ENCODE assay signal across 19 mouse cellular contexts in genomic region chr17:84497972-84498604, GRCm38 (mm10). TPM values are rescaled to one million over a fixed set of nuclear protein-coding genes. Genes with fewer than 3 reads are reported as not detected.
DNase-seq lines count a peak whose midpoint lies in the region; ATAC-seq and TF ChIP-seq lines count a peak whose summit lies in the region.
"Had no signal": no experiment of that assay in that cellular context is flagged by ENCODE, and none has a peak within 500 bp of the region (broad histone marks: within the 10 kb centered on the region; RNA-seq: fewer than 3 reads in every experiment).

No protein-coding gene starts in this region.

- peak overlapping the region; percentile 35; the same call in 1 of the 2 replicates for H3K27ac ChIP-seq in embryonic facial prominence, embryonic 14.5 days (replicated peaks; ENCODE audit: low read depth, low read length)
- H3K27ac ChIP-seq in embryonic facial prominence, embryonic 10.5 days (replicated peaks) = no peak overlapping the region
- peak overlapping the region; percentile 79 for H3K27ac ChIP-seq in kidney, embryonic 15.5 days
- H3K27ac ChIP-seq in kidney, adult 2 months (ENCODE audit: insufficient read depth, low read depth, low read length) = no peak overlapping the region; the same call in 1 of the 2 replicates
- no peak overlapping the region for H3K27ac ChIP-seq in midbrain, embryonic 11.5 days (ENCODE audit: low read depth, low read length)
- no peak overlapping the region for H3K27ac ChIP-seq in midbrain, embryonic 14.5 days (replicated peaks; ENCODE audit: low read depth, low read length)
- H3K27ac ChIP-seq in stomach, postnatal 0 days (replicated peaks) = peak overlapping the region; percentile 76; the same call in 1 of the 2 replicates
- H3K27ac ChIP-seq: forebrain, embryonic 13.5 days; heart, embryonic 10.5 days; hindbrain, embryonic 13.5 days; liver, embryonic 14.5 days had no signal

- no peak overlapping the region for H3K9ac ChIP-seq in embryonic facial prominence, embryonic 14.5 days (ENCODE audit: low read depth, low read length)
- no peak overlapping the region for H3K9ac ChIP-seq in kidney, embryonic 15.5 days
- no peak overlapping the region for H3K9ac ChIP-seq in midbrain, embryonic 11.5 days (ENCODE audit: low read length)
- H3K9ac ChIP-seq in midbrain, embryonic 14.5 days (replicated peaks; ENCODE audit: low read length) = no peak overlapping the region
- no peak overlapping the region for H3K9ac ChIP-seq in stomach, postnatal 0 days (ENCODE audit: low read length)
- H3K9ac ChIP-seq: forebrain, embryonic 13.5 days; hindbrain, embryonic 13.5 days; liver, embryonic 14.5 days; lung, embryonic 15.5 days had no signal

- H3K36me3 ChIP-seq in embryonic facial prominence, embryonic 14.5 days (ENCODE audit: control insufficient read depth, insufficient read depth, low read length) = no peaks in the 10 kb centered on the region
- no peaks in the 10 kb centered on the region for H3K36me3 ChIP-seq in embryonic facial prominence, embryonic 10.5 days (replicated peaks)
- H3K36me3 ChIP-seq in kidney, embryonic 15.5 days = no peaks in the 10 kb centered on the region
- no peaks in the 10 kb centered on the region for H3K36me3 ChIP-seq in kidney, adult 2 months (ENCODE audit: control insufficient read depth, insufficient read depth, low read length)
- H3K36me3 ChIP-seq in midbrain, embryonic 11.5 days (ENCODE audit: control insufficient read depth, insufficient read depth, low read length) = no peaks in the 10 kb centered on the region
- no peaks in the 10 kb centered on the region for H3K36me3 ChIP-seq in midbrain, embryonic 14.5 days (ENCODE audit: control insufficient read depth, insufficient read depth, low read length)
- H3K36me3 ChIP-seq in stomach, postnatal 0 days (ENCODE audit: control insufficient read depth, insufficient read depth, low read length) = no peaks in the 10 kb centered on the region
- H3K36me3 ChIP-seq: heart, embryonic 10.5 days; hindbrain, embryonic 13.5 days; lung, embryonic 15.5 days had no signal

- no peak for TF ChIP-seq CTCF in kidney, adult 2 months (conservative IDR thresholded peaks at IDR 0.05; ENCODE audit: insufficient read depth, insufficient read length, low read depth, low read length)
- TF ChIP-seq CTCF in stomach, postnatal 0 days (IDR thresholded peaks at IDR 0.05; ENCODE audit: low read depth) = peak; percentile 32; the same call in 1 of the 2 replicates

- H3K4me3 ChIP-seq in embryonic facial prominence, embryonic 14.5 days (ENCODE audit: low read depth, low read length) = no peak overlapping the region
- no peak overlapping the region for H3K4me3 ChIP-seq in embryonic facial prominence, embryonic 10.5 days
- H3K4me3 ChIP-seq in kidney, embryonic 15.5 days (replicated peaks) = no peak overlapping the region
- no peak overlapping the region for H3K4me3 ChIP-seq in kidney, adult 2 months (ENCODE audit: insufficient read depth, low read depth, low read length)
- H3K4me3 ChIP-seq in midbrain, embryonic 11.5 days (ENCODE audit: low read depth, low read length) = no peak overlapping the region
- no peak overlapping the region for H3K4me3 ChIP-seq in midbrain, embryonic 14.5 days (replicated peaks; ENCODE audit: low read depth, low read length)
- no peak overlapping the region for H3K4me3 ChIP-seq in stomach, postnatal 0 days (ENCODE audit: low read depth, low read length)
- H3K4me3 ChIP-seq: forebrain, embryonic 13.5 days; heart, embryonic 10.5 days; hindbrain, embryonic 13.5 days; lung, embryonic 15.5 days; megakaryocyte, embryonic 14.5 days had no signal

- TF ChIP-seq POLR2A in kidney, adult 2 months (IDR thresholded peaks at IDR 0.05; ENCODE audit: low read depth, low read length) = no peak

- H3K4me1 ChIP-seq in embryonic facial prominence, embryonic 14.5 days (ENCODE audit: control insufficient read depth, insufficient read depth, low read length) = no peaks in the 10 kb centered on the region
- peaks cover 3% of the 10 kb centered on the region; the same call in 1 of the 2 replicates for H3K4me1 ChIP-seq in embryonic facial prominence, embryonic 10.5 days
- peaks cover 12% of the 10 kb centered on the region for H3K4me1 ChIP-seq in kidney, embryonic 15.5 days
- H3K4me1 ChIP-seq in kidney, adult 2 months (ENCODE audit: control insufficient read depth, insufficient read depth, low read length) = no peaks in the 10 kb centered on the region; the same call in 1 of the 2 replicates
- H3K4me1 ChIP-seq in midbrain, embryonic 11.5 days (ENCODE audit: control insufficient read depth, insufficient read depth, low read length) = no peaks in the 10 kb centered on the region
- no peaks in the 10 kb centered on the region for H3K4me1 ChIP-seq in midbrain, embryonic 14.5 days (ENCODE audit: control insufficient read depth, insufficient read depth, low read length)
- H3K4me1 ChIP-seq in stomach, postnatal 0 days (replicated peaks; ENCODE audit: control insufficient read depth, insufficient read depth) = 0 out of 2 replicates have a peak, but pooled peaks cover 4% of the 10 kb centered on the region
- H3K4me1 ChIP-seq: heart, embryonic 10.5 days; hindbrain, embryonic 13.5 days; megakaryocyte, embryonic 14.5 days had no signal

- peak; percentile 4; the same call in 1 of the 2 replicates for ATAC-seq in embryonic facial prominence, embryonic 14.5 days (ENCODE audit: low read depth)
- ATAC-seq in kidney, embryonic 15.5 days (replicated peaks; ENCODE audit: low FRiP score) = no peak
- ATAC-seq in midbrain, embryonic 11.5 days (ENCODE audit: low FRiP score) = no peak
- no peak for ATAC-seq in midbrain, embryonic 14.5 days (ENCODE audit: low FRiP score, low TSS enrichment)
- no peak for ATAC-seq in stomach, postnatal 0 days (ENCODE audit: low FRiP score, low TSS enrichment)
- ATAC-seq: inflammation-experienced regulatory T-cells, adult 6 months; Patski had no signal

- no peak for TF ChIP-seq EP300 in stomach, postnatal 0 days (optimal IDR thresholded peaks at IDR 0.05)

- no peak for DNase-seq in embryonic facial prominence, embryonic 14.5 days (ENCODE audit: low spot score)
- DNase-seq in embryonic facial prominence, embryonic 10.5 days (ENCODE audit: low spot score) = no peak
- DNase-seq in kidney, adult 2 months = no peak
- DNase-seq in midbrain, embryonic 11.5 days (ENCODE audit: low spot score, missing footprints) = peak; percentile 72
- no peak for DNase-seq in midbrain, embryonic 14.5 days
- DNase-seq in stomach, postnatal 0 days (ENCODE audit: low spot score) = no peak
- DNase-seq in gastrocnemius, postnatal 25 days = no peak
- DNase-seq: cerebellum, adult 11 months; right cerebral cortex, postnatal 4 days; thymus, postnatal 36 days had no signal

- 44% methylated on average over 3 of the region's 3 CpGs for WGBS in embryonic facial prominence, embryonic 14.5 days
- 75% methylated on average over 3 of the region's 3 CpGs for WGBS in embryonic facial prominence, embryonic 10.5 days
- WGBS in kidney, embryonic 15.5 days = 54% methylated on average over 3 of the region's 3 CpGs
- WGBS in kidney, adult 2 months = 77% methylated on average over 3 of the region's 3 CpGs
- 70% methylated on average over 3 of the region's 3 CpGs for WGBS in midbrain, embryonic 11.5 days
- 41% methylated on average over 3 of the region's 3 CpGs for WGBS in midbrain, embryonic 14.5 days
- WGBS in stomach, postnatal 0 days = 32% methylated on average over 3 of the region's 3 CpGs

- H3K9me3 ChIP-seq in embryonic facial prominence, embryonic 14.5 days (ENCODE audit: control insufficient read depth, low read length) = no peaks in the 10 kb centered on the region
- no peaks in the 10 kb centered on the region for H3K9me3 ChIP-seq in embryonic facial prominence, embryonic 10.5 days
- H3K9me3 ChIP-seq in kidney, embryonic 15.5 days (replicated peaks) = no peaks in the 10 kb centered on the region
- no peaks in the 10 kb centered on the region for H3K9me3 ChIP-seq in midbrain, embryonic 11.5 days (ENCODE audit: control insufficient read depth, low read length)
- no peaks in the 10 kb centered on the region for H3K9me3 ChIP-seq in midbrain, embryonic 14.5 days (ENCODE audit: control insufficient read depth, low read length)
- H3K9me3 ChIP-seq in stomach, postnatal 0 days (ENCODE audit: control insufficient read depth, low read length) = no peaks in the 10 kb centered on the region
- H3K9me3 ChIP-seq: forebrain, embryonic 13.5 days; heart, embryonic 10.5 days; hindbrain, embryonic 13.5 days; lung, embryonic 15.5 days; megakaryocyte, embryonic 14.5 days had no signal

- H3K4me2 ChIP-seq in embryonic facial prominence, embryonic 14.5 days (ENCODE audit: low read depth, low read length) = no peak overlapping the region
- no peak overlapping the region for H3K4me2 ChIP-seq in kidney, embryonic 15.5 days
- no peak overlapping the region for H3K4me2 ChIP-seq in midbrain, embryonic 11.5 days
- no peak overlapping the region for H3K4me2 ChIP-seq in midbrain, embryonic 14.5 days (ENCODE audit: low read length)
- H3K4me2 ChIP-seq in stomach, postnatal 0 days (replicated peaks; ENCODE audit: low read depth) = no peak overlapping the region
- H3K4me2 ChIP-seq: forebrain, embryonic 13.5 days; hindbrain, embryonic 13.5 days; lung, embryonic 15.5 days had no signal

- no peaks in the 10 kb centered on the region for H3K27me3 ChIP-seq in embryonic facial prominence, embryonic 14.5 days (replicated peaks; ENCODE audit: control insufficient read depth, insufficient read depth, low read length)
- H3K27me3 ChIP-seq in embryonic facial prominence, embryonic 10.5 days (replicated peaks; ENCODE audit: low read depth, poor library complexity, severe bottlenecking) = no peaks in the 10 kb centered on the region
- no peaks in the 10 kb centered on the region for H3K27me3 ChIP-seq in kidney, embryonic 15.5 days
- H3K27me3 ChIP-seq in kidney, adult 2 months (replicated peaks; ENCODE audit: control insufficient read depth, insufficient read depth, low read length) = no peaks in the 10 kb centered on the region
- H3K27me3 ChIP-seq in midbrain, embryonic 11.5 days (ENCODE audit: control insufficient read depth, insufficient read depth, low read length) = no peaks in the 10 kb centered on the region
- H3K27me3 ChIP-seq in midbrain, embryonic 14.5 days (ENCODE audit: control insufficient read depth, insufficient read depth, low read length) = no peaks in the 10 kb centered on the region
- no peaks in the 10 kb centered on the region for H3K27me3 ChIP-seq in stomach, postnatal 0 days (ENCODE audit: control insufficient read depth, insufficient read depth, low read length)
- H3K27me3 ChIP-seq: forebrain, embryonic 13.5 days; hindbrain, embryonic 13.5 days; lung, embryonic 15.5 days; Patski had no signal

RNA-seq across cellular contexts. Expression of gene Plekhh2, which starts 13.6 kb away (rescaled TPM):
- 8.0 and 9.0 TPM in 2 replicates for polyA plus RNA-seq in embryonic facial prominence, embryonic 14.5 days (2014; fragmentation: Nextera tagmentation; extraction: Ambion mirVana)
- 6.1 TPM in 2 replicates for polyA plus RNA-seq in embryonic facial prominence, embryonic 10.5 days (2016; fragmentation: Nextera tagmentation; extraction: Ambion mirVana)
- 10.3 and 11.9 TPM in 2 replicates for polyA plus RNA-seq in kidney, embryonic 15.5 days (2015; fragmentation: Nextera tagmentation; extraction: Ambion mirVana)
- 3.2 and 3.4 TPM in 2 replicates for polyA plus RNA-seq in kidney, adult 2 months (2012; rRNA removed)
- polyA plus RNA-seq in midbrain, embryonic 11.5 days (2014; fragmentation: Nextera tagmentation; extraction: Ambion mirVana) = 2.8 and 3.1 TPM in 2 replicates
- 1.8 and 3.4 TPM in 2 replicates for polyA plus RNA-seq in midbrain, embryonic 14.5 days (2014; fragmentation: Nextera tagmentation; extraction: Ambion mirVana)
- polyA plus RNA-seq in stomach, postnatal 0 days (2015; fragmentation: Nextera tagmentation; extraction: Ambion mirVana) = 2.3 and 2.4 TPM in 2 replicates
- total RNA-seq in gastrocnemius, postnatal 25 days (2021) = 1 to 10 TPM; 2.2 to 2.3 TPM
- polyA plus RNA-seq: inflammation-experienced regulatory T-cells, adult 6 months had no signal

RNA-seq across cellular contexts. Expression of gene Thada, which starts 32.1 kb away (rescaled TPM):
- 6.2 and 6.9 TPM in 2 replicates for polyA plus RNA-seq in embryonic facial prominence, embryonic 14.5 days (2014; fragmentation: Nextera tagmentation; extraction: Ambion mirVana)
- polyA plus RNA-seq in embryonic facial prominence, embryonic 10.5 days (2016; fragmentation: Nextera tagmentation; extraction: Ambion mirVana) = 13.0 and 13.3 TPM in 2 replicates
- polyA plus RNA-seq in kidney, embryonic 15.5 days (2015; fragmentation: Nextera tagmentation; extraction: Ambion mirVana) = 10.3 and 10.4 TPM in 2 replicates
- 9.4 and 10.1 TPM in 2 replicates for polyA plus RNA-seq in kidney, adult 2 months (2012; rRNA removed)
- 7.6 and 8.7 TPM in 2 replicates for polyA plus RNA-seq in midbrain, embryonic 11.5 days (2014; fragmentation: Nextera tagmentation; extraction: Ambion mirVana)
- polyA plus RNA-seq in midbrain, embryonic 14.5 days (2014; fragmentation: Nextera tagmentation; extraction: Ambion mirVana) = 7.0 and 9.5 TPM in 2 replicates
- polyA plus RNA-seq in stomach, postnatal 0 days (2015; fragmentation: Nextera tagmentation; extraction: Ambion mirVana) = 1.6 and 2.0 TPM in 2 replicates
- total RNA-seq in gastrocnemius, postnatal 25 days (2021) = 1 to 10 TPM; 4.5 to 5.4 TPM

Comparison
In these comparisons a context has a peak if more than half of its experiments do, and no peak if none do; other contexts are left out.
1. H3K27ac ChIP-seq: peak in embryonic facial prominence, embryonic 14.5 days (single experiment), kidney, embryonic 15.5 days (single experiment) and stomach, postnatal 0 days (single experiment); none in embryonic facial prominence, embryonic 10.5 days (single experiment), kidney, adult 2 months (single experiment), midbrain, embryonic 11.5 days (single experiment) and midbrain, embryonic 14.5 days (single experiment).